Mouse (Mus musculus) liver, postnatal 0 days (tissue): ENCODE measurements around the gene Flnb.

ENCODE experiments used
- CTCF ChIP-seq: sonication (generic); IDR thresholded peaks from 2 replicates; pipeline ENCODE4 v1.5.1; 2016; ENCODE audit warnings: antibody characterized with exemption, low read depth
- EP300 ChIP-seq: IDR thresholded peaks from 2 replicates; pipeline ENCODE4 v1.6.1; 2016; ENCODE audit warnings: antibody characterized with exemption, low read depth, mild to moderate bottlenecking

GRCm38 (mm10) chr14:7808501-7808981 lies 9.2 kb upstream of the Flnb start:
- TF ChIP-seq CTCF (no peak), EP300 (no peak)
